Mouse (Mus musculus) cerebellum, adult 2 months (tissue): Measurements from ENCODE around the gene Wwp2. TPM values are rescaled to one million over a fixed set of nuclear protein-coding genes. Genes with fewer than 3 reads are reported as not detected.

Source experiments
- DNase-seq, 2 experiments: peaks; one replicate each; pipeline ENCODE4 v3.0.0; 2021
- H3K27ac ChIP-seq: fragments of 200-500 bp; 2 replicates; pipeline ENCODE4 v1.5.1; 2012; ENCODE audit warnings: low read length, control low read depth, inconsistent platforms; ENCODE audit not compliant: insufficient read depth
- H3K27me3 ChIP-seq: fragments of 200-500 bp; 2 replicates; pipeline ENCODE4 v1.6.1; 2012; ENCODE audit warnings: inconsistent platforms, mild to moderate bottlenecking, low read length, moderate library complexity; ENCODE audit not compliant: control insufficient read depth, insufficient read depth
- H3K4me1 ChIP-seq: fragments of 200-500 bp; 2 replicates; pipeline ENCODE4 v1.6.1; 2011; ENCODE audit warnings: low read length; ENCODE audit not compliant: control insufficient read depth, insufficient read depth
- H3K4me3 ChIP-seq: fragments of 200-500 bp; replicated peaks from 2 replicates; pipeline ENCODE3; 2011; ENCODE audit warnings: mild to moderate bottlenecking, low read depth, low read length, control low read depth; ENCODE audit not compliant: insufficient read depth
- CTCF ChIP-seq: fragments of 200-500 bp; IDR thresholded peaks from 2 replicates; pipeline ENCODE4 v1.5.1; 2011; ENCODE audit warnings: low read depth, mild to moderate bottlenecking, control low read depth, low read length, moderate library complexity, borderline replicate concordance; ENCODE audit not compliant: insufficient read depth
- POLR2A ChIP-seq: fragments of 200-500 bp; IDR thresholded peaks from 2 replicates; pipeline ENCODE4 v1.6.1; 2011; ENCODE audit warnings: low read length, control low read depth, borderline replicate concordance; ENCODE audit not compliant: insufficient read depth
- WGBS: fragments of 180-500 bp; shearing (Covaris S2); methylation state at CpG from one replicate; pipeline ENCODE4 v1.1.7; 2018; 5-methylcytosine and 5-hydroxymethylcytosine counted together
- polyA plus RNA-seq: library from polyadenylated mRNA; depleted of rRNA; stranded (reverse); fragments of >200 nt; gene quantifications from 2 replicates; pipeline ENCODE4 v1.2.3, GENCODE M21; 2012

Gene Wwp2
- polyA plus RNA-seq, 1 experiment, result 33.9 TPM

DNA sequence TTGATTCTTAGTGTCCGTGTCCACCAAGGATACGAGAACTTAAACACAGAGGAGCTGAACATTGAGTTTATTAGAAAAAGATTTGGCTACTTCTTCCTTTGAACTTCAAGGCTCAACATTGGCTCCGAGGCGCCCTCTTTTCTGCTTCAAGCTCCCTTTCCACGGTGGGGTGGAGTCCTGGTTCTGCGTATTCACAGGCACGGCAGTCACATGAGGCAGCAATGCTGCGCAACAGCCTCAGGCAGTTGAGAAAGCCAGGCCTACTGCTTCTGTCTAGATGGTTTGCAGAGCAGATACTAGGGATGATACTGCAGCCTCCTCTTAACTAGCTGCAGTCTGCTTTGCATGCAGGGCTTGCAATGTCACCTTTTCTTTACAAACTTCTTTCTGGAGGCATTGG is 23.6 kb upstream of the Wwp2 start:
- H3K27me3 ChIP-seq, result no peaks in the 10 kb centered on the region
- H3K27ac ChIP-seq, result no peak overlapping the region
- no peak for DNase-seq
- TF ChIP-seq POLR2A, result no peak
- no peak for TF ChIP-seq CTCF
- no peak overlapping the region for H3K4me3 ChIP-seq
- WGBS, result 87% methylated on average over 8 of the region's 8 CpGs
- H3K4me1 ChIP-seq, result no peaks in the 10 kb centered on the region

- no peak overlapping the region for H3K4me3 ChIP-seq
- H3K27ac ChIP-seq, result no peak overlapping the region
- WGBS, result 76% methylated on average over 10 of the region's 10 CpGs
- no peaks in the 10 kb centered on the region for H3K27me3 ChIP-seq
- TF ChIP-seq POLR2A, result no peak
- H3K4me1 ChIP-seq, result no peaks in the 10 kb centered on the region
- no peak for DNase-seq
These were observed 22.3 kb upstream of the Wwp2 start for GRCm38 (mm10) chr8:107413881-107414280.

DNA sequence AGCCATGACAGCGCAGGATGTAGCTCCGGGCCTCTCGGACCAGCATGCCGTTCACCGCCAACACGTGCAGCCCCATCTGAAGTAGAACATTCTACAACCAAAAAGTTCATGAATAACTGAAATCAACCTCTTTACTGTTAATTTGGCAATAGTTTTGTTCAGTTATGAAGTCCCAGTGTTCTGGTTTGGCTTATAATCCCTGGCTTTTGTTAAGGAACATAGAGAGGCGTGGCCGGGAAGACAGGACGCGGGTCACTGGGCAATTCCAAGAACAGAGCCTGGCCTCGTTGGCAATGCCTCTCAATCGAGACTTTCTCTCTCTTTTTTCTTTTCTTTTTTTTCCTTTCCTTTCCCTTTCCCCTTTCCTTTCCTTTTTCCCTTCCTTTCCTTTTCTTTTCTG is 19.2 kb upstream of the Wwp2 start:
- Histone ChIP-seq H3K4me1 (no peaks in the 10 kb centered on the region), H3K27me3 (no peaks in the 10 kb centered on the region), H3K4me3 (no peak overlapping the region), H3K27ac (no peak overlapping the region)
- WGBS, result 83% methylated on average over 12 of the region's 12 CpGs
- no peak for DNase-seq
- TF ChIP-seq POLR2A (no peak), CTCF (no peak)

- Histone ChIP-seq H3K27me3 (no peaks in the 10 kb centered on the region), H3K4me3 (peak overlapping the region; percentile 76), H3K4me1 (peaks cover 4% of the 10 kb centered on the region; the same call in 1 of the 2 replicates), H3K27ac (no peak overlapping the region)
- peak in 1 of 2 experiments; percentile 14 for DNase-seq
- TF ChIP-seq CTCF (no peak), POLR2A (no peak)
- WGBS, result 22% methylated on average over 9 of the region's 9 CpGs
These were observed 12.0 kb upstream of the Wwp2 start for GRCm38 (mm10) chr8:107424176-107424575.

DNA sequence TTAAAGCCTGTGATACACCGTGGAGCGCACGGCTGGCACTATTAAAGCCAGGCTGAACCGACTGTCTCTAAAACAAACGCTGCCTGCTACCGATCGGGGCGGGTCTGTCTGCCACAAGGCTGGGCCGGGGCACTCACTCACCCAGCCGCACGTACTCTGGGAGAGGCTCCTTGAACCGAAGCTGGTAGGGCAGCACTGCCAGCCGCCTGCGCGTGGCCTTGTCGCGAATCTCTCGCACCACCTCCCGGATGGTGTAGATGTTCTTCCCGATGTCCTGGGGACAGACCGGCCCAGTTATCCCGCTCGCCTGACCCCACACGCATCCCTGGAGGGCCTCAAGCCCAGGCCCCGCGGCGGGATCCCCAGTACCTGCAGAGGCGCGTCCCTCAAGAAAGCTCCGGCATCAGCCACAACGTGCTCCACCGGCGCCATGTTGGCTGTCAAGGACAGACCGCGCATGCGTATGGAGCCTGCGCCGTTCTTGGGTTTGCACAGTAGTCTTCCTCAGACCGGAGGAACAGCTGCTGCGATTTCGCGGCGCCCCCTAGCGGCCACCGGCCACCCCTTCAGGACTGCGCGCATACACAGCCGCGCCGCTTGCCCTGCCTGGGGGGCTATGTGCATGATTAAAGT is 11.5 kb upstream of the Wwp2 start, which contains the start of gene Nob1:
TSS of gene Nob1 (minus strand) at position 455 of the 633 bp plus-strand sequence.
- no peak within 1 kb of the TSS for H3K27ac ChIP-seq
- peak within 1 kb of the TSS; percentile 76 for H3K4me3 ChIP-seq
- WGBS, result 1% methylated on average over 50 of the region's 50 CpGs
- H3K4me1 ChIP-seq, result peaks cover 4% of the 10 kb centered on the region; the same call in 1 of the 2 replicates
- TF ChIP-seq POLR2A, result peak; percentile 94
- TF ChIP-seq CTCF, result peak; percentile 92
- DNase-seq, result peak; percentile 95 to 97
- H3K27me3 ChIP-seq, result no peaks in the 10 kb centered on the region

- TF ChIP-seq CTCF (no peak), POLR2A (no peak)
- no peak for DNase-seq
These were observed 11.0 kb upstream of the Wwp2 start for GRCm38 (mm10) chr8:107425230-107425597.

DNA sequence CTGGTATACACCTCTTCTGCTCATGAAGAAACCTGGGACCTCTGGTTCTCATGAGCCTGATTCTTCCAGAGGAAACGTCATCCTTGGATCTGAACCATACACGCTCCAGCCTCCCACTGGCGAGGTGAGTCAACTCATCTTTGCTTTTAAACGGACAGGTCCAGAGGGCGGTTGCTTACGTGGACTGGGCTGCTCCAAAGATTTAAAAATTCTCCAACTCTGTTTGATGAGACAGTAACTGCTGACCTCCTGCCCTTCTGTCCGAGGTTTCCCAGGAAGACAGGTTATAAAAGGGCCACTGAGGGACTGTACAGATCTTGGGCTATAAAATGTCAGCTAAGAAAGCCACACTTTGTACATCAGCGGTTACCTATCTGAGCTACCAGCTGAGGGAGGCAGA is 5.3 kb upstream of the Wwp2 start:
- Histone ChIP-seq H3K27ac (no peak overlapping the region), H3K27me3 (no peaks in the 10 kb centered on the region), H3K4me3 (no peak overlapping the region), H3K4me1 (no peaks in the 10 kb centered on the region; the same call in 1 of the 2 replicates)
- WGBS, result 82% methylated on average over 8 of the region's 8 CpGs
- TF ChIP-seq POLR2A, result no peak
- no peak for TF ChIP-seq CTCF
- DNase-seq, result no peak

More at GRCm38 (mm10) chr8:107425230-107425597, 11.0 kb upstream of the Wwp2 start:
- Histone ChIP-seq H3K27me3 (no peaks in the 10 kb centered on the region), H3K27ac (no peak overlapping the region), H3K4me1 (peaks cover 4% of the 10 kb centered on the region; the same call in 1 of the 2 replicates), H3K4me3 (no peak overlapping the region)
- 44% methylated on average over 8 of the region's 8 CpGs for WGBS

DNA sequence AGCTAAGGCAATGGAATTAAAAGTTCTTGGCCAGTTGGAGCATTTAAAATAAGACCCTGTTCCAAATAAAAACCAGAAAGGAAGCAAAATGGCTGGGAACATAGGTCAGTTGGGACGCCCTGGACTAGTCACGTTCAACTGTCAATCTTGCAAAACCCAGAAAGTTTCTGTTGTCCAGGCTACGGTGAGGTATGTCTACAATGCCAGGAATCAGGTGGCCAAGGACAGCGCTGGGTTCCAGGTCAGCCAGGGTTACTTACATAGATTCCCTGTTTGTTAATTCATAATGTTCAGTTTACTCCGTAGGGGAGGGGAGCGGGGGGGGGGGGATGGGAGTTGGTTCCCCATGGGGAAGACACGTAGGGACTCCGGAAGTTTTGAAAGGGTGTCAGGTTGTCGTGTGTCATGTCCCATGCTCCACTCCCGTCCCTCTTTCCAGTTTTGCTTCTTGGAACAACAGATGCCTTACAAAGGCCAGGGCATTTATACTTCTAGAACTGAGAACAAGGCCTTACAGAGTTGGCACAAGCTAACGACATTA is 674 bp upstream of the Wwp2 start:
- no peak overlapping the region for H3K27ac ChIP-seq
- TF ChIP-seq CTCF (no peak), POLR2A (no peak)
- no peaks in the 10 kb centered on the region for H3K27me3 ChIP-seq
- peaks cover 4% of the 10 kb centered on the region; the same call in 1 of the 2 replicates for H3K4me1 ChIP-seq
- WGBS, result 20% methylated on average over 11 of the region's 11 CpGs
- no peak for DNase-seq
- H3K4me3 ChIP-seq, result peak overlapping the region; percentile 92
